In the genomic region with DNA sequence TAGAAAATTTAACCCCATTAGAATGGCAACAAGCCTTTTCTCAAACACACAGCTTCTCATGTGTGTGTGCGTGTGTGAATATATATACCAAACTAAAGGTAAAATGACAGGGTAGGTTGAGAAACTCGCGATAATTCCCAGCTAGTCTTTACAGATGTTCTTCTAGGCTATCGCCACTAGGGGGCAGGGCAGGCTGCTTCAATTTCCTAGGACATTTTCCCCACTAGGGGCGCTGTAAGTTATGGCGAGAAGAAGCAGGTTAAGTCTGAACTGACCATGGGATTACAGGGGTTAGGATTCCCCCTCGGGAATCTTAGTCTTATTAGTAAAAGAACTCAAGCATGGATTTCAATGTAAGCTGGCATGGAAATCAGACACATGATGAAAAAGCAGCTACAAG, we compare ENCODE assay signal across 8 mouse cellular contexts. TPM values are rescaled to one million over a fixed set of nuclear protein-coding genes. Genes with fewer than 3 reads are reported as not detected.
DNase-seq lines count a peak whose midpoint lies in the region; ATAC-seq lines count a peak whose summit lies in the region.

No protein-coding gene starts in this region.

- intact Hi-C loops in left cerebral cortex, postnatal 25 days (cut with DNase I), result loop anchor here (5.0 to 10.0 kb wide), 2 partner anchors 189 to 438 kb away; no protein-coding TSS in a partner anchor

- DNase-seq in kidney, adult 18-20 months, result peak; percentile 78
- DNase-seq in adrenal gland, postnatal 4 days (ENCODE audit: low spot score in 2 of 2), result peak; percentile 39 to 63
- peak; percentile 72 for DNase-seq in embryonic facial prominence, embryonic 14.5 days (ENCODE audit: low spot score)
- peak; percentile 82 for DNase-seq in hindbrain, embryonic 14.5 days (ENCODE audit: low spot score)
- peak; percentile 75 to 80 for DNase-seq in left cerebral cortex, postnatal 25 days (ENCODE audit: low spot score in 2 of 2)
- DNase-seq in naive thymus-derived CD4-positive, alpha-beta T cell, adult 2 months (ENCODE audit: low read depth), result peak; percentile 88
- peak; percentile 87 for DNase-seq in testis, postnatal 10 days (ENCODE audit: low spot score)

- H3K4me3 ChIP-seq in kidney, embryonic 15.5 days (replicated peaks), result no peak overlapping the region
- no peak overlapping the region for H3K4me3 ChIP-seq in embryonic facial prominence, embryonic 14.5 days (ENCODE audit: low read depth, low read length)
- no peak overlapping the region for H3K4me3 ChIP-seq in hindbrain, embryonic 14.5 days (replicated peaks; ENCODE audit: low read length)

- no peak overlapping the region for H3K9ac ChIP-seq in kidney, embryonic 15.5 days
- H3K9ac ChIP-seq in embryonic facial prominence, embryonic 14.5 days (ENCODE audit: low read depth, low read length), result no peak overlapping the region
- H3K9ac ChIP-seq in hindbrain, embryonic 14.5 days, result no peak overlapping the region

- H3K27me3 ChIP-seq in kidney, embryonic 15.5 days, result no peaks in the 10 kb centered on the region
- H3K27me3 ChIP-seq in embryonic facial prominence, embryonic 14.5 days (replicated peaks; ENCODE audit: control insufficient read depth, insufficient read depth, low read length), result no peaks in the 10 kb centered on the region
- H3K27me3 ChIP-seq in hindbrain, embryonic 14.5 days (ENCODE audit: control insufficient read depth, insufficient read depth, low read length), result no peaks in the 10 kb centered on the region

- ATAC-seq in kidney, embryonic 15.5 days (replicated peaks; ENCODE audit: low FRiP score), result no peak
- no peak for ATAC-seq in embryonic facial prominence, embryonic 14.5 days (ENCODE audit: low read depth)
- ATAC-seq in hindbrain, embryonic 14.5 days (ENCODE audit: low FRiP score), result no peak

- H3K4me1 ChIP-seq in kidney, embryonic 15.5 days, result peaks cover 7% of the 10 kb centered on the region; the same call in 1 of the 2 replicates
- H3K4me1 ChIP-seq in embryonic facial prominence, embryonic 14.5 days (ENCODE audit: control insufficient read depth, insufficient read depth, low read length), result no peaks in the 10 kb centered on the region
- no peaks in the 10 kb centered on the region for H3K4me1 ChIP-seq in hindbrain, embryonic 14.5 days (replicated peaks; ENCODE audit: control insufficient read depth, insufficient read depth, low read length)

- no peaks in the 10 kb centered on the region for H3K9me3 ChIP-seq in kidney, embryonic 15.5 days (replicated peaks)
- no peaks in the 10 kb centered on the region for H3K9me3 ChIP-seq in embryonic facial prominence, embryonic 14.5 days (ENCODE audit: control insufficient read depth, low read length)
- H3K9me3 ChIP-seq in hindbrain, embryonic 14.5 days (ENCODE audit: control insufficient read depth, low read length), result no peaks in the 10 kb centered on the region

- no peak overlapping the region for H3K27ac ChIP-seq in kidney, embryonic 15.5 days
- H3K27ac ChIP-seq in embryonic facial prominence, embryonic 14.5 days (replicated peaks; ENCODE audit: low read depth, low read length), result no peak overlapping the region
- no peak overlapping the region for H3K27ac ChIP-seq in hindbrain, embryonic 14.5 days

- no peaks in the 10 kb centered on the region for H3K36me3 ChIP-seq in kidney, embryonic 15.5 days
- H3K36me3 ChIP-seq in embryonic facial prominence, embryonic 14.5 days (ENCODE audit: control insufficient read depth, insufficient read depth, low read length), result no peaks in the 10 kb centered on the region
- no peaks in the 10 kb centered on the region for H3K36me3 ChIP-seq in hindbrain, embryonic 14.5 days (replicated peaks; ENCODE audit: control insufficient read depth, insufficient read depth)

- WGBS in kidney, embryonic 15.5 days, result 34% methylated on average over 7 of the region's 7 CpGs
- WGBS in embryonic facial prominence, embryonic 14.5 days, result 26% methylated on average over 7 of the region's 7 CpGs
- WGBS in hindbrain, embryonic 14.5 days, result 29% methylated on average over 7 of the region's 7 CpGs

- no peak overlapping the region for H3K4me2 ChIP-seq in kidney, embryonic 15.5 days
- H3K4me2 ChIP-seq in embryonic facial prominence, embryonic 14.5 days (ENCODE audit: low read depth, low read length), result no peak overlapping the region
- no peak overlapping the region for H3K4me2 ChIP-seq in hindbrain, embryonic 14.5 days (replicated peaks)

RNA-seq across cellular contexts. Expression of a gene that starts 39.9 kb away (rescaled TPM):
- polyA plus RNA-seq in kidney, embryonic 15.5 days (2015; fragmentation: Nextera tagmentation; extraction: Ambion mirVana), result 1.3 and 2.7 TPM in 2 replicates
- total RNA-seq in adrenal gland, postnatal 4 days (2021), result 1 to 10 TPM; 2.0 to 5.0 TPM
- 31.1 and 39.8 TPM in 2 replicates for polyA plus RNA-seq in embryonic facial prominence, embryonic 14.5 days (2014; fragmentation: Nextera tagmentation; extraction: Ambion mirVana)
- 0.41 and 0.47 TPM in 2 replicates for polyA plus RNA-seq in hindbrain, embryonic 14.5 days (2014; fragmentation: Nextera tagmentation; extraction: Ambion mirVana)
- total RNA-seq in left cerebral cortex, postnatal 25 days (2021), result under 1 TPM; 0.07 TPM

RNA-seq across cellular contexts. Expression of a gene that starts 51.7 kb away (rescaled TPM):
- polyA plus RNA-seq in kidney, embryonic 15.5 days (2015; fragmentation: Nextera tagmentation; extraction: Ambion mirVana), result 16.7 and 18.8 TPM in 2 replicates
- total RNA-seq in adrenal gland, postnatal 4 days (2021), result 10 to 100 TPM; 21.3 to 26.5 TPM
- polyA plus RNA-seq in embryonic facial prominence, embryonic 14.5 days (2014; fragmentation: Nextera tagmentation; extraction: Ambion mirVana), result 13.5 and 14.1 TPM in 2 replicates
- polyA plus RNA-seq in hindbrain, embryonic 14.5 days (2014; fragmentation: Nextera tagmentation; extraction: Ambion mirVana), result 6.4 and 7.0 TPM in 2 replicates
- 1 to 10 TPM; 4.5 to 9.2 TPM for total RNA-seq in left cerebral cortex, postnatal 25 days (2021)
